Mouse (Mus musculus): Measurements from ENCODE around the gene Tbc1d12.

The Tbc1d12 gene

DNA sequence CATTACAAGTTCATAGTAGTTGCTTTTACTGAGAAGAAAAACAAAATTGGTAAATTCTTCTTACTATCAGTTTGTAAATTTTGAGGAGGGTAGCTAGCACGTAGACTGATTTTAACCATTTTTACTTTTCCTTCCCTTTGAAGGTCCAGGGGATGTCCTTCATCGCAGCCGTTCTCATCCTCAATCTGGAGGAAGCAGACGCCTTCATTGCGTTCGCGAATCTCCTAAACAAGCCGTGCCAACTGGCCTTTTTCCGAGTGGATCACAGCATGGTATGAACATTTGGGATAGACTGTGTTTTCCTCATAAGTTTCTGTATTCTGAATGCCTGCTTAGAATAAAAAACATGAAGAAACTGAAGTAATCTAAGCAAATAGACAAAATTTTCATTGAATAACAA, 77.4 kb downstream of the Tbc1d12 start:
- no peak for DNase-seq (ENCODE audit: low spot score in 2 of 2)

DNA sequence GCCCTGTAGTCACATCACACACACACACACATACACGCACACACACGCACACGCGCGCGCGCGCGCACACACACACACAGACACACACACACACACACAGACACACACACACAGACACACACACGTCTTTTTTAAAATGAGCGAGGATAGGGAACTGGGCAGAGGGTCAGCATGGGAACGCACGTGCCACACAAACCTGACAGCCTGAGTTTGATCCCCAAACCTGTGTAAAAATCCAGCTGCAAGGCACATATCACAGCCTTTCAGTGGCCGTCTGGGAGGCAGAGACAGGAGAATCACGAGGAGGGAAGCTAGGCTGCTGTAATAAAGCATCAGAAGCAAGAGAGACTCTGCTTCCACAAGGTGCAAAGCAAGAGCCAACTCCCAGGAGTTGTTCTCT, 78.5 kb downstream of the Tbc1d12 start:
- no peak for DNase-seq (ENCODE audit: low spot score in 2 of 2)

DNA sequence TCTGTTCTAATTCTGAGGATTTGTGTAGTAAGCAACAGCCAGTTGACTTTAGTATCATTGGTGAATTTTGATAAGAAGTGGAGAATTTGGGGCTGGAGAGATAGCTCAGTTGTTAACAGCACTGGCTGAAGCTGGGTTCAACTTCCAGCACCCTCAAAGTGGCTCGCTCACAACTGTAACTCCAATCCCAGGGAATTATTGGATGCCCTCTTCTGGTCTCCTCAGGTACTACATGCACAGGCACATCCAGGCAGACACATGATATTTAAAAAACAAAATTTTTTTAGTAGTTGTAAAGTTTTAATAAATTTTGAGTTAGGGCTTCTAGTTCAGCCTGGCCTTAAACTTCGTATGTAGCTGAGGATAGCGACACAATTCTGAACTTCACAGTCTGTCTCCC, 79.3 kb downstream of the Tbc1d12 start:
- peak in 1 of 2 experiments; percentile 50 for DNase-seq (ENCODE audit: low spot score in 2 of 2)

DNA sequence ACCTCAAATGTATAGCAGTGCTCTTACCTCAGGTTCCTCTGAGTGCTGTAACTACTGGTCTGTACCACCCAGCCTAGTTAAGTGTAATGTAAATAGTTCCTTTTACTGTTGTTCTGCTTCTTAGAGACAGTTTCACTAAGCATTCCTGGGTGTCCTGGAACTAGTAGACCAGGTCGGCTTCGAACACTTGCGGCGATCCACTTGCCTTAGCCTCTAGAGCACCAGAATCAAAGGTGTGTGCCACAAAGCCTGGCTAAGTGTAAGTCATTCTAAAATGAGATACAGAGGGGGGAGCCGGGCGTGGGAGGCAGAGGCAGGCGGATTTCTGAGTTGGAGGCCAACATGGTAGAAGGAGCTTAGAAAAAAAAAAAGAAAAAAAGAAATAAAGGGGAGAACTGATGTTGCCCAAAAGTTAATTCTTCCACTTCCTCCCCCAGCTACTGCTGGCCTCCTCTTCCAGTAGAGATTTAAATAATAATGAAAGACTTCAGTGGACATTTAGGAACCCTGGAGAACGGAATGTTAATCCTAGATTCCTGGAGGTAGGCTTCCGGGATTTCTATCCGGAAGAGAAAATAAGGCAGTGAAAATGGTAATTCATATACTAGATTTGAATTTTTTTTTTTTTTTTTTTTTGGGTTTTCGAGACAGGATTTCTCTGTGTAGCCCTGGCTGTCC, 92.2 kb downstream of the Tbc1d12 start:
- no peak for DNase-seq (ENCODE audit: low spot score in 2 of 2)

DNA sequence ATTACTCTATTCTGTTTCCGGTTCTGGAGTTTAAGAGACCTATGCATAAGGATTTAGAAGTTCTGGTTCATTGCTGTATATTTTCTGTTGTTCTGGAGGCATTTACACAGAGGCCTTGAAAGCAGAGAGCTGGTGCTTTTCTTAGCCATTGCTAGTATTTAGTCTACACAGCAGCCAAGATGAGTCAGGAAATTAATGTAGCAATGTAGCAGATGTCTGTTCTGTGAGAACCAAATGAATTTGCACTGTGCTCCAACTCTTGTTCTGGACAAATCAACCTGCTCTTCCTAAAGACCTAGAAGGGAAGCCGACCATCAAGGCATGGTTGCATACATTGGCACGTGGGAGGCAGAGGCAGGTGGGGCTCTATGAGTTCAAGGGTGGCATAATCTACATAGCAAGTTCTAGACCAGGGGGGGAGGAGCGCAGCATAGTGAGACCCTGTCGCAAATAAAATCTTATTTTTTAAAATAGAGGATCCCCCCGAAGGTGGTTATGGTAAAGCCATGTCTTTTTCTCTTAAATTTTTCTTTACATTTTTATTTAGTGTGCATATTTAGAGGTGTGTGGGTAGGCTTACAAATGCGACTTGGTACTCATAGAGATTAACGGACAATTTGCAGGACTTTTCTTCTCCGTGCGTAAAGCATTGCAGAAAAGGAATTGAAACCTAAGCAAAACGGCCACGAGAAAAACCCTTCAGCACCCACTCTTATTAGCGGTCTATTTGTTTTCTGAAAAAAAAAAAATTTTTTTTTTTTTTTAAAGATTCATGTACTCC, 93.3 kb downstream of the Tbc1d12 start:
- DNase-seq (ENCODE audit: low spot score in 2 of 2), result peak in 1 of 2 experiments; percentile 31

DNA sequence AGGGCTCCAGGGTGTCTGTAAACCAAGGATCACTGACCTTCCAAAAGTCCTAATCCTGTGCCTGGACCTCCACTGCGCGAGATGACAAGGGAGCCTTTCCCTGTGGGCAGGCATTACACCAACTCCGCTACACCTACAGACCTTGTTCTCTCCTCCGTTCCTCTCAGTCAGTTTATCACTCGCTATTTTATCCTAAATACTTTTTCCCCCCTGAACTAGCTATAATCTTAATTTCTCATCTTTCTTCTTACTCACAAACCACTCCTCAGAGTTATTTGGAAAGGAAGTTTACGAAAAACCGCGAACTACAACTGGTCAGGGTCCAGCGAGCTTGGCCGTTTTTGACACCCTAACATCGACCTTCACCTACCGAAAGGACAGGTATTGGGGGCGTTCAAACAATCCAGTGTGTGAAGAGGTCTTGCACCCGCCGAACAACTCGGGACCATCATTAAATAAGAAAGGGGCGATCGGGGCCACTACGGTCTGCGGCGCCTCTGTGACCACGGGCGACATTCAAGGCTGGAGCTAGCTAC, 93.9 kb downstream of the Tbc1d12 start:
- no peak for DNase-seq (ENCODE audit: low spot score in 2 of 2)

DNA sequence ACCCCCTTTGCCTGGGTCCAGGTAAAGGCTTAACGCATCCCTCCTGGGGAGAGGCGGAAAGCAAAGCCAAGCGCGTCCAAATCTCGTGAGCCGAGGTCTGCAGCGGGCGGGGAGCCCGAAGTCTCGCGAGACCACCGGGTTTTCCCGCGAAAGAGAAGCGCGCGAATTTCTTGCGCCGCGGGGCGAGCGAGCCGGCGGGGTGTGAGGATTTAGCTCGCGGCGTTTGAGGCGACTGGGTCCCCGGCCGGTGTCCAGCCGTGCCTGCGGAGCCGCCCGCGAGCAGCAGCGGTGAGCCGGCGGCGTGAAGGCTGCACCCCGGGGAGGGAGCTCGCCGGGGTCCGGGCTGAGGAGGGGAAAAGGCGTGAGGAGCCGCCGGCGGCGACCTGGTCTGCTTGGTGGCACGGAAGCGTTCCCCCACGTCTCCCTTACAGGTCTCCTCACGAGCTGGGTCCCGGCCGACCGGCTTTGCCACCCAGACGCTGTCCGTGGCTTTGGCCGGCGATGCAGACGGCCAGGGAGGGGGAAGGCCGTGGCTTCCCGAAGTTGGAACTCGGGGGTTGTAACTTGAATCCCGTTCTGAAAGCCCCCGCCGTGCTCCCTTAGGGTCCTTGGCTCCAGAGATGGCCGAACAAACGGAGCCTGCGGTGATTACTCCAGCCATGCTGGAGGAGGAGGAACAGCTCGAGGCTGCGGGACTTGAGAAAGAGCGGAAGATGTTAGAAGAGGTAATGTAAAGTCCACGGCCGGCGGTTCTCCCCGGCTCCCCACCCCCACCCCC, 94.6 kb downstream of the Tbc1d12 start, which contains the start of gene Hells:
Gene Hells, plus strand, starts transcription at position 128 of the 778 bp plus-strand sequence.
- peak; percentile 10 to 63 for DNase-seq (ENCODE audit: low spot score in 2 of 2)

DNA sequence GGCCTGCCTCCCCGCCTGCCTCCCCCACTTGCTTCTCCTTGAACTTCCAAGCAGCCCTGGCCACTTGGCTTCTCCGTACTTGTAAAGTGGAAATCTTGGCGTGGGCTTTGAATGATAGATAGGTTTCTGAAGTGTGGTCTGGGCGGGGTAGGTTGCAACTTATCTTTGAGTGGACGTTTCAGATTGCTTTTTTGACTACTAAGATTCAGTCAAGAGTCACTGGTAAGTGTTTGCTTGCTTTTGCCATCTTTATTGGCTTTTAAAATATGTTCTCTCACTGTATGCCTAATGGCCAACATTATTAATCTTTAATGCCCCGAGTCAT, 95.1 kb downstream of the Tbc1d12 start:
- DNase-seq (ENCODE audit: low spot score in 2 of 2), result no peak

DNA sequence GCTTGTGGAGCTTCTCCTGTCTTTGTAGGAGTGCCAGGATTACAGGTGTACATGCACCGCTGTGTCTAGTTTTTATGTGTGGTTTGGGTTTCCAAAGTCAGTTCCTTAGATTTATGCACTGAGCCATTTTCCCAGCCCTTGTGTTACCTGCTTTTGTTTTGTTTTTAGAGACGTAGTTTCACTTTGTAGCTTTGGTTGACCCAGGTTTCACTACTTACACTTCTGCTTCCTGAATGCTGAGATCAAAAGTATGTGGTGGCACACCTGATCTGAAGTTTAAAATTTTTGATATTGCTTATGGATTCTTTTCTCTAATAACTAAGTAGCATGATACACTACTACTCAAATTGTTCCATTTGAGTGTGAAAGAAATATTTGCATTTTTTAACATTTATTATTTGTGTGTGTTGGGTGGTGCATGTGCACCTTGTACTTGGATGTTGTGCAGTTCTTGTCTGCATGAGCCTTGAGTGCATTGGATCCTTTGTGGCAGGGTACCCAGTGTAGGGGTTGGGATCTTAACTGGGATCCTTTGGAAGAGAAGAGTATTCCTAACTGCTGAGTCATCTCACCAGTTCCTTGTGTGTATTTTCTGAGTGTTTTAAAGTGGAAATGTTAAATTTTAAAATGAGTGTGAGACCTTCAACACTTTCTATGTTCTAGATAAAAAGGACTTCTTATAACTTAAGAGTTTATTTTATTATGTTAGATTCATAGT, 108.4 kb downstream of the Tbc1d12 start:
- DNase-seq (ENCODE audit: low spot score in 2 of 2), result no peak
